Mouse (Mus musculus) heart, adult 2 months (tissue): ENCODE data around the gene Gm20708. TPM values are rescaled to one million over a fixed set of nuclear protein-coding genes. Genes with fewer than 3 reads are reported as not detected.

Source experiments
- DNase-seq, 2 experiments: peaks; one replicate each; pipeline ENCODE4 v3.0.0; 2021
- H3K27ac ChIP-seq: fragments of 200-600 bp; 2 replicates; pipeline ENCODE4 v1.8.1; 2022
- H3K27me3 ChIP-seq: fragments of 200-500 bp; 2 replicates; pipeline ENCODE4 v1.6.1; 2012; ENCODE audit warnings: mild to moderate bottlenecking, low read length, inconsistent platforms, mixed read lengths; ENCODE audit not compliant: control insufficient read depth, insufficient read depth
- H3K36me3 ChIP-seq: fragments of 200-500 bp; 2 replicates; pipeline ENCODE4 v1.6.1; 2012; ENCODE audit warnings: low read length, inconsistent platforms; ENCODE audit not compliant: control insufficient read depth, insufficient read depth
- H3K4me1 ChIP-seq: fragments of 200-500 bp; 2 replicates; pipeline ENCODE4 v1.6.1; 2011; ENCODE audit warnings: low read length; ENCODE audit not compliant: control insufficient read depth, insufficient read depth
- H3K4me3 ChIP-seq: fragments of 200-600 bp; 2 replicates; pipeline ENCODE4 v1.8.1; 2022
- H3K79me2 ChIP-seq: fragments of 200-500 bp; replicated peaks from 2 replicates; pipeline ENCODE4 v1.6.1; 2012; ENCODE audit warnings: mild to moderate bottlenecking, inconsistent platforms, low read length, moderate library complexity, mixed read lengths; ENCODE audit not compliant: control insufficient read depth, insufficient read depth
- H3K9ac ChIP-seq: fragments of 200-500 bp; 2 replicates; pipeline ENCODE4 v1.6.1; 2012; ENCODE audit warnings: low read depth, mild to moderate bottlenecking, control low read depth, inconsistent platforms, low read length, mixed read lengths
- CTCF ChIP-seq: fragments of 200-600 bp; IDR thresholded peaks from 2 replicates; pipeline ENCODE4 v1.8.1; 2022; ENCODE audit warnings: antibody characterized with exemption, mild to moderate bottlenecking, moderate library complexity
- EP300 ChIP-seq: fragments of 200-500 bp; IDR thresholded peaks from 2 replicates; pipeline ENCODE4 v1.6.1; 2011; ENCODE audit warnings: low read depth, low read length, control low read depth; ENCODE audit not compliant: insufficient read depth
- POLR2A ChIP-seq: fragments of 200-500 bp; IDR thresholded peaks from 2 replicates; pipeline ENCODE4 v1.6.1; 2011; ENCODE audit warnings: mild to moderate bottlenecking, low read depth, low read length, control low read depth; ENCODE audit not compliant: insufficient read depth
- WGBS: fragments of 180-500 bp; shearing (Covaris S2); methylation state at CpG from one replicate; pipeline ENCODE4 v1.1.7; 2018; 5-methylcytosine and 5-hydroxymethylcytosine counted together
- intact Hi-C: fragments of 180-260 bp; cut with DNase I; formaldehyde crosslinking; loops from one replicate; pipeline ENCODE4 v1.15.1; 2025
- polyA plus RNA-seq: library from polyadenylated mRNA; depleted of rRNA; stranded (reverse); fragments of >200 nt; gene quantifications from 2 replicates; pipeline ENCODE4 v1.2.3, GENCODE M21; 2012
- total RNA-seq, 2 experiments: library from RNA; stranded (reverse); gene quantifications; 2 replicates each; pipeline ENCODE4 v1.2.3; 2021

Gene Gm20708
- total and polyA plus RNA-seq, 3 experiments, result 0.44 to 0.57 (median 0.48) TPM

- Histone ChIP-seq H3K36me3 (no peaks in the 10 kb centered on the region), H3K27ac (peak overlapping the region; percentile 96), H3K27me3 (no peaks in the 10 kb centered on the region), H3K4me3 (peak overlapping the region; percentile 52), H3K9ac (peak overlapping the region; percentile 74), H3K4me1 (peaks cover 6% of the 10 kb centered on the region; the same call in 1 of the 2 replicates), H3K79me2 (no peaks in the 10 kb centered on the region)
- intact Hi-C loops, result no loop called here
- DNase-seq, result peak; percentile 82 to 88
- peak; percentile 87 for TF ChIP-seq POLR2A
- TF ChIP-seq EP300, result peak; percentile 61; the same call in 1 of the 2 replicates
- TF ChIP-seq CTCF, result peak; percentile 34
- 10% methylated on average over 38 of the region's 38 CpGs for WGBS
These were observed 29.9 kb upstream of the Gm20708 start for GRCm38 (mm10) chr11:117779434-117780198.

GRCm38 (mm10) chr11:117780199-117780515 is 29.3 kb upstream of the Gm20708 start:
- Histone ChIP-seq H3K4me1 (peaks cover 6% of the 10 kb centered on the region; the same call in 1 of the 2 replicates), H3K27ac (peak overlapping the region; percentile 96), H3K27me3 (no peaks in the 10 kb centered on the region), H3K9ac (peak overlapping the region; percentile 74), H3K36me3 (no peaks in the 10 kb centered on the region), H3K4me3 (peak overlapping the region; percentile 52), H3K79me2 (no peaks in the 10 kb centered on the region)
- DNase-seq, result no peak
- TF ChIP-seq EP300 (no peak), CTCF (no peak), POLR2A (no peak)
- WGBS, result under 1% methylated on average over 17 of the region's 17 CpGs
- intact Hi-C loops, result no loop called here

GRCm38 (mm10) chr11:117780582-117781111 is 28.8 kb upstream of the Gm20708 start:
- Histone ChIP-seq H3K79me2 (no peaks in the 10 kb centered on the region), H3K36me3 (no peaks in the 10 kb centered on the region), H3K9ac (peak overlapping the region; percentile 74), H3K27ac (peak overlapping the region; percentile 96), H3K27me3 (no peaks in the 10 kb centered on the region), H3K4me3 (peak overlapping the region; percentile 52), H3K4me1 (peaks cover 6% of the 10 kb centered on the region; the same call in 1 of the 2 replicates)
- TF ChIP-seq POLR2A (peak; percentile 75), EP300 (no peak; the same call in 1 of the 2 replicates), CTCF (peak; percentile 42)
- 2% methylated on average over 19 of the region's 19 CpGs for WGBS
- intact Hi-C loops, result no loop called here
- DNase-seq, result peak; percentile 85 to 92

GRCm38 (mm10) chr11:117781199-117781821 is 28.2 kb upstream of the Gm20708 start:
- peak overlapping the region; percentile 96 for H3K27ac ChIP-seq
- peak; percentile 73 to 83 for DNase-seq
- peak overlapping the region; percentile 28 for H3K9ac ChIP-seq
- peaks cover 6% of the 10 kb centered on the region; the same call in 1 of the 2 replicates for H3K4me1 ChIP-seq
- H3K79me2 ChIP-seq, result no peaks in the 10 kb centered on the region
- TF ChIP-seq EP300 (0 out of 2 replicates have a peak, but pooled peaks have one; percentile 4), CTCF (no peak), POLR2A (peak; percentile 31; the same call in 1 of the 2 replicates)
- no peaks in the 10 kb centered on the region for H3K36me3 ChIP-seq
- intact Hi-C loops, result no loop called here
- H3K4me3 ChIP-seq, result peak overlapping the region; percentile 52
- 10% methylated on average over 18 of the region's 18 CpGs for whole genome bisulfite sequencing
- H3K27me3 ChIP-seq, result no peaks in the 10 kb centered on the region

GRCm38 (mm10) chr11:117781993-117782704 is 27.3 kb upstream of the Gm20708 start, which contains the start of the genes Tmc8 and Tmc6:
TSS of gene Tmc8 (plus strand) at chr11:117782076.
TSS of gene Tmc6 (minus strand) at chr11:117782198.
- Histone ChIP-seq H3K79me2 (no peaks in the 10 kb centered on the region), H3K27ac (peak within 1 kb of the TSS; percentile 96), H3K27me3 (no peaks in the 10 kb centered on the region), H3K9ac (peak within 1 kb of the TSS; percentile 85), H3K4me1 (peaks cover 6% of the 10 kb centered on the region; the same call in 1 of the 2 replicates), H3K4me3 (peak within 1 kb of the TSS; percentile 52), H3K36me3 (no peaks in the 10 kb centered on the region)
- intact Hi-C loops, result loop anchor here (2.0 kb wide), 1 partner anchor 43 kb away; the partner anchor contains the start of gene Afmid
- WGBS, result 22% methylated on average over 24 of the region's 24 CpGs
- peak; percentile 73 to 83 for DNase-seq
- no peak for TF ChIP-seq CTCF
- TF ChIP-seq POLR2A, result peak; percentile 46; the same call in 1 of the 2 replicates
